In the genomic region with DNA sequence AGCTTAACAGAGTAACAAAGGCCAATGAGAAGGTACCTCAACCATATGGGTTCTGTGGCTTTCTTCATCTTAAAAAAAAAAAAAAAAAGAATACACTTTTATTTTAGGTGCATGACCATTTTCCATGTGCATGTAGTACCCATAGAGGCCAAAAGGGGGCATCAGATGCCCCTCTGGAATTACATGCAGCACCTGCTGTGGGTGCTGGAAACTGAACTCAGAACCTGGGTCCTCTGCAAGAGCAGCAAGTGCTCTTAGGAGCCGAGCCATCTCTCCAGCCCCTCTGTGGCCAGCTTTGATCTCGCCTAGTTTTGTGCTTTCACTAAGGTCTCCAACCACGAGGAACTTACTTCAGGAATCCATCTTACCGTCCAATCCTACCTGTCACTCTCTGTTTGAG, we compare ENCODE assay signal across 18 mouse cellular contexts.
DNase-seq lines count a peak whose midpoint lies in the region; ATAC-seq and TF ChIP-seq lines count a peak whose summit lies in the region.
"Had no signal": no experiment of that assay in that cellular context is flagged by ENCODE, and none has a peak within 500 bp of the region (broad histone marks: within the 10 kb centered on the region; RNA-seq: fewer than 3 reads in every experiment).

No protein-coding gene starts in this region.

- 0 out of 2 replicates have a peak, but pooled peaks have one; percentile 3 for TF ChIP-seq CTCF in cerebellum, adult 2 months (IDR thresholded peaks at IDR 0.05; ENCODE audit: borderline replicate concordance, insufficient read depth, low read depth, low read length)
- TF ChIP-seq CTCF in layer of hippocampus, adult 2 months (conservative IDR thresholded peaks at IDR 0.05): peak; percentile 57

- TF ChIP-seq POLR2A in cerebellum, adult 2 months (IDR thresholded peaks at IDR 0.05; ENCODE audit: borderline replicate concordance, insufficient read depth, low read length): no peak

- no peak for ATAC-seq in monocyte, adult 5-6 weeks (replicated peaks; ENCODE audit: insufficient number of reproducible peaks, low FRiP score, low TSS enrichment, poor library complexity, severe bottlenecking)
- ATAC-seq: intestine, embryonic 15.5 days; midbrain, embryonic 13.5 days; Patski had no signal

- H3K27me3 ChIP-seq in cerebellum, adult 2 months (ENCODE audit: control insufficient read depth, insufficient read depth, low read length): no peaks in the 10 kb centered on the region
- H3K27me3 ChIP-seq: embryonic facial prominence, embryonic 13.5 days; forebrain, embryonic 12.5 days; intestine, embryonic 15.5 days; limb, embryonic 15.5 days; midbrain, embryonic 13.5 days; neural tube, embryonic 12.5 days; Patski; stomach, embryonic 15.5 days had no signal

- DNase-seq in cerebellum, adult 2 months: no peak
- DNase-seq in cerebellum, adult 11 months: no peak
- DNase-seq in layer of hippocampus, adult 2 months (ENCODE audit: low spot score in 2 of 2): no peak
- DNase-seq in layer of hippocampus, adult 18-20 months (ENCODE audit: low spot score in 2 of 2): no peak
- DNase-seq in 3T3-L1 (ENCODE audit: low read depth, low spot score) (peak; percentile 11), R1 (ENCODE audit: low read depth, low spot score) (peak; percentile 61)
- no peak for DNase-seq in right cerebral cortex, adult 2 months (ENCODE audit: low spot score in 2 of 2)
- DNase-seq: adrenal gland, postnatal 10 days; lung, postnatal 4 days had no signal

- H3K27ac ChIP-seq in cerebellum, adult 2 months (ENCODE audit: insufficient read depth, low read length): no peak overlapping the region
- no peak overlapping the region for H3K27ac ChIP-seq in layer of hippocampus, adult 2 months
- H3K27ac ChIP-seq: embryonic facial prominence, embryonic 13.5 days; forebrain, embryonic 12.5 days; intestine, embryonic 15.5 days; limb, embryonic 15.5 days; midbrain, embryonic 13.5 days; neural tube, embryonic 12.5 days; stomach, embryonic 15.5 days had no signal

- 99% methylated on average over 4 of the region's 4 CpGs for WGBS in cerebellum, adult 2 months

- no peak overlapping the region for H3K4me3 ChIP-seq in cerebellum, adult 2 months (replicated peaks; ENCODE audit: insufficient read depth, low read depth, low read length)
- H3K4me3 ChIP-seq in layer of hippocampus, adult 2 months: no peak overlapping the region
- H3K4me3 ChIP-seq: embryonic facial prominence, embryonic 13.5 days; forebrain, embryonic 12.5 days; intestine, embryonic 15.5 days; limb, embryonic 15.5 days; midbrain, embryonic 13.5 days; neural tube, embryonic 12.5 days; stomach, embryonic 15.5 days had no signal

- peaks cover 24% of the 10 kb centered on the region for H3K4me1 ChIP-seq in cerebellum, adult 2 months (ENCODE audit: control insufficient read depth, insufficient read depth, low read length)
- H3K4me1 ChIP-seq: forebrain, embryonic 12.5 days; intestine, embryonic 15.5 days; limb, embryonic 15.5 days; midbrain, embryonic 13.5 days; neural tube, embryonic 12.5 days; stomach, embryonic 15.5 days had no signal

Comparison
In these comparisons a context has a peak if more than half of its experiments do, and no peak if none do; other contexts are left out.
1. DNase-seq: peak in 3T3-L1 (single experiment) and R1 (single experiment); none in cerebellum, adult 2 months (0 of 2), cerebellum, adult 11 months (single experiment), layer of hippocampus, adult 2 months (0 of 2), layer of hippocampus, adult 18-20 months (0 of 2) and right cerebral cortex, adult 2 months (0 of 2).